Mouse (Mus musculus) cerebellum, postnatal 25 days (tissue): ENCODE data around the gene Rcc1l.

ENCODE experiments used
- DNase-seq, 2 experiments: peaks; one replicate each; pipeline ENCODE4 v3.0.0; 2021; ENCODE audit warnings: mixed read lengths in 2 of 2

Rcc1l gene

DNA sequence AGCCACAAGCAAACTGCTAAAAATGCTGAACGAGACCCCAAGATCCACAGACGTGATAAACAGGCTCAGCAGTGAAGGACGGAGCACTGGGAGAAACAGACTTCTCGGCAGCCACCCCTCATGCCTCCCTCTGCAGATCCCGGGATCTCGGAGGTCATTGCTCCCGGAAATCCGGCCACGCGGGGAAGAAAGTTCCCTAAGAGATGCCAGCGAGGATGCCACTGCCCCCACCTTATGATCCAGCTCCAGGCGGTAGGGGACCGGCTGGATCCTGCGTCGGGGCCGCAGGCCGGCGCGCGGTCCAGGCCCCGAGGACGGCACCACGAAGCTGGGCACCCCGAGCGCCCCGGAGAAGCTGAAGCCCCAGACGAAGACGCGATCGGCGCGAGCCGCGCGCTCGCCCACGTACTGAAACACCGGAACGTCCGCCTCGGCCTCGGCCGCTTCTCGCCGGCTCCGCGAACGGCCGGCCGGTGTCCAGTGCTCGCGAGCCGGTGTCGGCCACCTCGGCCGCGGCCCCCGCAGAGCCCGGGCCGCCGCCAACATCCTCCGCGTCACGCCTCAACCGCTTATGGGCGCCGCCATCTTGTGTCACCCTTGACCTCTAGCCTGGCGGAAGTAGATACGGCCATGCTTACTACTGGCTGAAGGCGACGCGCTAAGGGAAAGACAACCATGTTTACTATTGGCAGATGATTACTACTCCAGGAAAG, at the start of gene Rcc1l:
Gene Rcc1l, minus strand, starts transcription at position 606 of the 713 bp plus-strand sequence.
- DNase-seq: peak; percentile 86 to 90

DNA sequence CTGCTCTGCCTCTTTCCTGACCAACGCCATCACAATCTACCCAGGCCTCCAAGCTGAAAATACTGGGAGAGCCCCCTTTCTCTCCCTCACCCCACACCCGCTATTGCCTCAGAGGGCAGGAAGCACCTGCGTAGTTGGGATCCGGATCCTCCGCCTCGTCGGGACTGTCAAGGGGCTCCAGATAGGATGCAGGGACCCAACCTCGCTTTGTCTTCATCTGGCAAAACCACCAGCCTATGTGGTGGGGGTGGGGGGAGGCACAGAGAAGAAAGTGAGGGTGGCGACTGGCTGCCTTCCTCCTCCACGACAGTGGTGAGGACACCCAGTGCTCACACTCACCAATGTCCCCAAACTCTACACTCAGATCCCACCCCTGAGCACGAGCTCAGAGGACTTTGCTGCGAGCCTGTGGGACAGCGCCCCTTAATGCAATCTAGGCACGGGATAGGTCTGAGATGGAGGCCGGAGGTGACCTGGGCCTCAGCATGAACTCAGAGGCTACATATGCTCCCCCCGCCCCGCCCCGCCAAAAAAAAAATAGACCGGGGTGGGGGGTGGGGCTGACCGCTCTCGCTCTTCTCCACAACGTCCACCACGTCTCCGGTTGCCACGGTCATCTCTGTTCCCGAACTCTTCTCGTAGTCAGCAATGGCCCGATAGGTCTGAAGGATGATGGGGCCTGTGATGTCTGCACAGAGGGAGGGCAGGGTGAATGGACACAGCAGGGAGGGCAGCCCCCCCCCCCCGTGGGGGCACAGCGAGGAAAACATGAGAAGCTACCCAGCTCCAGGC, 48.7 kb upstream of the Rcc1l start:
- DNase-seq: no peak

- no peak for DNase-seq
These were observed 45.2 kb upstream of the Rcc1l start for GRCm38 (mm10) chr5:134221708-134222150.

- DNase-seq: no peak
These were observed 44.7 kb upstream of the Rcc1l start for GRCm38 (mm10) chr5:134221278-134221677.

- no peak for DNase-seq
These were observed 41.3 kb upstream of the Rcc1l start for GRCm38 (mm10) chr5:134217900-134218299.

- DNase-seq: peak in 1 of 2 experiments; percentile 38
These were observed 37.6 kb upstream of the Rcc1l start for GRCm38 (mm10) chr5:134214021-134214806.

DNA sequence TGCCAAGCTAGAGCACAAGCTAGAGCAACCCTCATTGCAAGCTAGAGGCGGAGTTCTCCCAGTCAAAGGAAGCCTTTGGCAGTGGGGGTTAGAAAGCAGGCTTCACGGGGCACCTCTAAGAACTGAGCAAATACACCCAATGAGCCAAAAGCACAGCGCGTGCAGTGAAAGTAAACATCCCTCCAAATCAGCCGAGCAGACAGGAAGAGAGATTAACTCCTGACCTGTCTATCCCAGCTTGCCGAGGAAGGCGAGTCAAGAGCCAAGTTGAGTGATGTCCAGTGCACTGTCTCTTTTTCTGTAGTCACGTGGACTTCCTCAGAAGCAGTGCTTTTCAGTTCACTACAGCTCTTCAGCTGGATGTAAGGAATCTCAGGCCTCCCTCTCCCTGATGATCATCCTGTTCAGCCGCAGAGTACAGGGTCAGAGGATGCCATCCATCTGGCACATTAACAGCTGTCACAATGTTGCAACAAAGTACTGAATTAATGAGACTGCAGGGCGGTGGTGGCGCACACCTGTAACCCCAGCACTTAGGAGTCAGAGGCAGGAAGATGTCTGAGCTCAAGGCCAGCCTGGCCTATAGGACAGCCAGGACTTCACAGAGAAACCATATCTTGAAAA, 33.5 kb upstream of the Rcc1l start:
- DNase-seq: no peak

DNA sequence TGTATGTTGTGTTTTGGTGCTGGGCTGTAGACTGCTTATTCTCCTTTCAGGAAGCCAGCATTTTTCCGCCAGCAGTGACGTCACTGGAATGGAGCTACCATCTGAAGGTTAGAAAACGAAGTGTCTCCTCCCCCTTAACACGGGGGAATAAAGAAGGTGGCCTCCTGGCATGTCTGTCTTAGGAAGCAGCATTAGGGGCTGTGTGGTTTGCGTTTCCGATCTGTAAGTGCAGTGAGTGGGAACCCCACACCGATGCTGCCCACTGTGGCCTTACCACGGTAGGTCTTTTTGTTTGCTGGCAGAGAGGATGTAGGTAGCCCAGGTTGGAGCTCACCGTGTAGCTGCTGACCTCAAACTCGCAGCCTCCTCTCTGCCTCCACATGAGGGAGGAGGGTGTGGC, 30.1 kb upstream of the Rcc1l start:
- no peak for DNase-seq

DNA sequence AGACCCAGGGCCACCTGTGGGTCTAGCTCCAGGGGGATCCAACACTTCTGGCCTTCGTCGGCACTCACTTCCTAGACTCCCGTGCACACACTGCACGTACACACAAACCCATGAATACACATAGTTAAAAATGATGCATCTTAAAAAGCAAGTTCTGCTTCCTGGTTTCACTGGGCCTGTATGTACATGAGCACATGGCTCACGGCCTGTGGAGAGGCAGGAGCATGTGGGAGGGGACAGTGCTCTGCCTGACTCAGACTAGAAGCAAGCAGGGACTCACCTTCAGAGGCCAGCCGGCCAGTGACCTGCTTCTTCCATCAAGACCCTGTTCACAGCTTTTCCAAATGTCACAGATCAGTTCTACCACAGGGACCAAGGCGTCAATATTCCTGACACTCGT, 17.1 kb upstream of the Rcc1l start:
- DNase-seq: no peak

GRCm38 (mm10) chr5:134188571-134188970, 12.0 kb upstream of the Rcc1l start:
- no peak for DNase-seq

GRCm38 (mm10) chr5:134186961-134187731, 10.6 kb upstream of the Rcc1l start:
- peak; percentile 57 to 71 for DNase-seq

GRCm38 (mm10) chr5:134186059-134186458, 9.5 kb upstream of the Rcc1l start:
- no peak for DNase-seq

- peak; percentile 99 to 100 for DNase-seq
These were observed 7.6 kb upstream of the Rcc1l start, which contains the start of gene Gtf2ird2 for GRCm38 (mm10) chr5:134183880-134184808. Gtf2ird2 (plus strand) TSS chr5:134184019.

GRCm38 (mm10) chr5:134183162-134183561, 6.6 kb upstream of the Rcc1l start:
- no peak for DNase-seq

DNA sequence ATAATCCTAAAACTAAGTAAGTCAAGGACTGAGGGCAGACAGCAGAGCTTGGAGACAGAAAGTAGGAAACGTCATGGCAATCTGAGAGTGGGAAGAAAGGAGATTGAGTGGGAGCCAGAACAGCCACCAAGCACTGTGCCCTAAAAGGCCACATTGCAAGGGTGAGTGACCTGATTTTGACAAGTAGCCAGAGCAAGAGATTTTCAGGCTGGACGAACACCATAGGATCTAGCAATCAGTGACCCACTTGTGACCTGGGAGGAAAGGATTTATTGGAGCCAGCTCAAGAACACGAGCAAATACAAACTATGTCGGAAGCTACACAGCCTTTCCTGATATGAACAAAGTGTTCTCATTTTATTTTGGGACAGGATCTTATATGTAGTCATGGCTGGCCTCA, 6.2 kb upstream of the Rcc1l start:
- DNase-seq: no peak

- DNase-seq: no peak
These were observed 5.6 kb upstream of the Rcc1l start for GRCm38 (mm10) chr5:134182172-134182571.

DNA sequence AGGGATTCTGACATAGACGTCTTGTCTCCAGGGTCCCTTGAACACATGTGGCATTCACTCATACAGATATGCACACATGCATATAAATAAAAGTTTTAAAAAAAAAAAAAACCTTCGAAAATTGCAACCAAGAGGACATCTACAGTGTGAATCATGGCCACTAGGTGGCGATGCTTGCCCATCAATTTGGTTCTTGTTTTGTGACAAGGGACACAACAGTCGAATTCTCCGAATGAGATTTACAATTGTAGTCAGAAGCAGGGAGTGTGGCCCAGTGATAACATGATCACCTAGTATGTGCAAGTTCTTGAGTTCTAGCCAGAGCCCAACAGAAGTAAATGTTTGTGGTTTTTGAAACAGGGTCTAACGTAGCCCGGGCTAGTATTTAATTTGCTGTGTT, 3.3 kb upstream of the Rcc1l start:
- peak; percentile 77 to 87 for DNase-seq

DNA sequence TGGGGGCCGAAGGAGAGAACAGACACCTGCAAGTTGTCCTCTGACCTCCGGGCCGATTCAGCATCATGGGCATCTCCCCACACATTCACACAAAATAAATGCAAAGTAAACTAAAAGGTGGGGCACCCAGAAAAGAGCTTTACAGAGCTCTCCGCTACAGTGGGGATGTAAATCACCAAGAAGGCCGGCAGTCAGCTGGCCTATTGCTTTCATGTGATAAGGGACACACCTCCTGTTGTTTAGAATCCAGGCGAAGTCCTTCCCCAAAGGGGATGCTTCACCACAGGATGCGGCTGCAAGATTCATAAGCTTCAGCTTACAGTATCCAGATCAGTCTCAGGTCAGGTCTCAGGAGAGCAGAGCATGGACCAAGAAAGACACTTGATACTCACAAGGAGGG, 2.0 kb upstream of the Rcc1l start:
- DNase-seq: no peak

DNA sequence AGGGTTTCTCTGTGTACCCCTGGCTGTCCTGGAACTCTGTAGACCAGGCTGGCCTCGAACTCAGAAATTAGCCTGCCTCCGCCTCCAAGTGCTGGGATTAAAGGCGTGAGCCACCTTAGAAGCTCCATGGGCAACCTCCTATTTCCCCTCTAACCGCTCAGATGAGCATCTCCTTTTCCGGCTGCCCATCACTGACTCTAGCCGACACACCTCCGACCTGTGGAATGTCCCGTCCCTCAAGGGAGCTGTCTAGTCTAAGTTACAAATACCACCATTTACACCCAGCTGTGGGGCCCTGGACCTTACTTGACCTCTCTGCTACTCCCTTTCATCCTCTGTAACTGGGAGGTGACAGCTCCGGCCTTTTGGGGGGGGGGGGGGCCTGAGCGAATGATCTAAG, 878 bp downstream of the Rcc1l start:
- peak in 1 of 2 experiments; percentile 20 for DNase-seq

GRCm38 (mm10) chr5:134173206-134173605, 3.4 kb downstream of the Rcc1l start:
- peak in 1 of 2 experiments; percentile 34 for DNase-seq

GRCm38 (mm10) chr5:134170167-134170566, 6.4 kb downstream of the Rcc1l start:
- DNase-seq: no peak
